Mouse (Mus musculus) embryonic facial prominence, embryonic 10.5 days (tissue): ENCODE measurements around the gene Kif1a. TPM values are rescaled to one million over a fixed set of nuclear protein-coding genes. Genes with fewer than 3 reads are reported as not detected.
A peak's percentile ranks its signal among the peaks of the same experiment; 100 is the strongest.

Experiments used
- DNase-seq: peaks from one replicate; pipeline ENCODE4 v3.0.0-alpha.2; 2017; ENCODE audit warnings: low spot score
- H3K27ac ChIP-seq: fragments of 300-500 bp; sonication (generic); replicated peaks from 2 replicates; pipeline ENCODE4 v1.5.1; 2016; ENCODE audit warnings: mild to moderate bottlenecking
- H3K27me3 ChIP-seq: fragments of 300-500 bp; sonication (generic); replicated peaks from 2 replicates; pipeline ENCODE4 v1.6.1; 2016; ENCODE audit warnings: low read depth, mild to moderate bottlenecking; ENCODE audit not compliant: poor library complexity, severe bottlenecking
- H3K36me3 ChIP-seq: fragments of 300-500 bp; sonication (generic); replicated peaks from 2 replicates; pipeline ENCODE4 v1.6.1; 2016; ENCODE audit warnings: mild to moderate bottlenecking, moderate library complexity
- H3K4me1 ChIP-seq: fragments of 300-500 bp; sonication (generic); 2 replicates; pipeline ENCODE4 v1.6.1; 2016
- H3K4me3 ChIP-seq: fragments of 300-500 bp; sonication (generic); 2 replicates; pipeline ENCODE4 v1.5.1; 2016; ENCODE audit warnings: mild to moderate bottlenecking, moderate library complexity
- H3K9me3 ChIP-seq: fragments of 300-500 bp; sonication (generic); 2 replicates; pipeline ENCODE4 v1.6.1; 2016; ENCODE audit warnings: mild to moderate bottlenecking
- WGBS: fragments of 180-500 bp; shearing (Covaris S2); methylation state at CpG from one replicate; pipeline ENCODE4 v1.1.7; 2016; 5-methylcytosine and 5-hydroxymethylcytosine counted together
- polyA plus RNA-seq: library from polyadenylated mRNA; unstranded; fragments of >200 nt; fragmentation: Nextera tagmentation; extraction: Ambion mirVana; gene quantifications from 2 replicates; pipeline ENCODE4 v1.2.1, GENCODE M21; 2016

Gene Kif1a
- polyA plus RNA-seq, 1 experiment from 2014 or later: 27.5 TPM

DNA sequence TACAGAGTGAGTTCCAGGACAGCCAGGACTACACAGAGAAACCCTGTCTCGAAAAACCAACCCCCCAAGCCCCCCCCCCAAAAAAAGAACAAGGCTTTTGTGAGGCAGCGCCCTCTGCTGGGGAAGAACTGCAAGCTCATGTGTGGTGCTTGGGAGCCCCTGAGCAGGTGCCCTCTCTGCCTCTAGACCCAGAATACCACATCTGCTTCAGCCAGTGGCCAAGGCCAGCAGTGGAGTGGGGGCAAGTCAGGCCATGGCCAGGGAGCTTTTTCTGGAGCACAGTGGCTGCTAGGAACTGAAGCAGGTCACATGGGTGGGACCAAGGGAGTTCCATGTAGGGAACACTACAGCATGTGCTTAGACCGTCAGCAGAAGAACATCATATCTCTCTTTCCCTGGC lies 91.0 kb downstream of the Kif1a start:
- Histone ChIP-seq H3K4me3 (no peak overlapping the region), H3K9me3 (no peaks in the 10 kb centered on the region), H3K4me1 (no peaks in the 10 kb centered on the region), H3K36me3 (no peaks in the 10 kb centered on the region), H3K27me3 (no peaks in the 10 kb centered on the region), H3K27ac (no peak overlapping the region)
- WGBS: 42% methylated on average over 3 of the region's 3 CpGs
- peak; percentile 47 for DNase-seq

DNA sequence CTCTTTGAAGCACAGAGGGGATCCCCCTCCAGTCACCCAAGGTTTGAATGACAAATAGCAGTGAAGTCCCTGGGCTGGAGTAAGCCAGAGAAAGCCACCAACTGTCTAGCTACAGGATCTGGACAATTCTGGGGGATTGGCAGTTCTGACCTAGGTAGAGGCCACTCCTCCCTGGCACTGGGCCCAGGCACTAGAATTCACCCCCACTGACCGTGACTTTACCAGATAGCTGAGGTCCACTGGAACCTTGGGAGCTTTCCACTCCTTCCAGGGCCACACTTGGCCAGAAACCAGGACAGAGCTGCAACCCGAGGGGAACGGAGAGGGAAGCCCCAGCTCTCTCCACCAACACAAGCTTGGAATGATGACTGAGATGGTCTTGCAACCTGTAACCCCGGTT lies 92.6 kb downstream of the Kif1a start:
- Histone ChIP-seq H3K27me3 (no peaks in the 10 kb centered on the region), H3K36me3 (no peaks in the 10 kb centered on the region), H3K27ac (no peak overlapping the region), H3K9me3 (no peaks in the 10 kb centered on the region), H3K4me1 (no peaks in the 10 kb centered on the region), H3K4me3 (no peak overlapping the region)
- WGBS: 79% methylated on average over 4 of the region's 4 CpGs
- DNase-seq: no peak

GRCm38 (mm10) chr1:93006061-93006460 lies 95.7 kb downstream of the Kif1a start, which contains the start of gene Aqp12:
Gene Aqp12 (plus strand): TSS chr1:93006334.
- 81% methylated on average over 7 of the region's 7 CpGs for WGBS
- H3K4me3 ChIP-seq: no peak within 1 kb of the TSS
- no peaks in the 10 kb centered on the region for H3K36me3 ChIP-seq
- H3K27ac ChIP-seq: no peak within 1 kb of the TSS
- H3K9me3 ChIP-seq: peaks cover under 1% of the 10 kb centered on the region; the same call in 1 of the 2 replicates
- H3K27me3 ChIP-seq: no peaks in the 10 kb centered on the region
- H3K4me1 ChIP-seq: no peaks in the 10 kb centered on the region
- DNase-seq: no peak

GRCm38 (mm10) chr1:92992880-92993279 lies 108.9 kb downstream of the Kif1a start:
- Histone ChIP-seq H3K27ac (no peak overlapping the region), H3K36me3 (no peaks in the 10 kb centered on the region), H3K9me3 (no peaks in the 10 kb centered on the region), H3K4me1 (no peaks in the 10 kb centered on the region), H3K27me3 (no peaks in the 10 kb centered on the region), H3K4me3 (no peak overlapping the region)
- 83% methylated on average over 2 of the region's 2 CpGs for WGBS
- DNase-seq: no peak

- Histone ChIP-seq H3K4me1 (no peaks in the 10 kb centered on the region), H3K36me3 (no peaks in the 10 kb centered on the region), H3K9me3 (no peaks in the 10 kb centered on the region), H3K27me3 (no peaks in the 10 kb centered on the region), H3K4me3 (no peak overlapping the region), H3K27ac (no peak overlapping the region)
- no peak for DNase-seq
- WGBS: 85% methylated on average over 6 of the region's 6 CpGs
Measured at GRCm38 (mm10) chr1:92992214-92992855, 109.4 kb downstream of the Kif1a start.

DNA sequence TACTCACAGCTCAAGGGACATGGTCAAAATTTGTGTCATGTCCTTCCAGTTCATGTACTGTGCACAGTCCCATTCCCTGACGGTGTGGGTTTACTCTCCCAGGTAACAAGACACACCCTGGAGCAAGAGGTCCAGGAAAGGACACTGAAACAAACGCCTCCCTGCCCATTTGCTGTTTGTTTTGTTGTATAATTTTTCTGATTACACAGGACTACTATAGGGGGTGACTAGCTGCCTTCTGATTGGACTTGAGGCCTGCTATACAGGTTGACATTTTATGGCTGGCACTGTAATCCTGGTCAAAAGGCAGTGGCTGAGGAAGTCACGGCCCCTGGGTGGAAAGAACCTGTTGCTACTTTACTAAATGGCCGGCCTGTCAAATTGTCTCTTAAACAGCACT lies 111.9 kb downstream of the Kif1a start:
- 72% methylated on average over 4 of the region's 4 CpGs for WGBS

GRCm38 (mm10) chr1:92988894-92989293 lies 112.9 kb downstream of the Kif1a start:
- H3K27me3 ChIP-seq: no peaks in the 10 kb centered on the region
- no peaks in the 10 kb centered on the region for H3K9me3 ChIP-seq
- H3K27ac ChIP-seq: no peak overlapping the region
- H3K36me3 ChIP-seq: no peaks in the 10 kb centered on the region
- no peak for DNase-seq
- 81% methylated on average over 4 of the region's 4 CpGs for WGBS
- no peak overlapping the region for H3K4me3 ChIP-seq
- H3K4me1 ChIP-seq: no peaks in the 10 kb centered on the region

More for the DNA sequence above, 111.9 kb downstream of the Kif1a start:
- H3K36me3 ChIP-seq: no peaks in the 10 kb centered on the region
- H3K27me3 ChIP-seq: no peaks in the 10 kb centered on the region
- H3K27ac ChIP-seq: no peak overlapping the region
- no peak for DNase-seq
- no peaks in the 10 kb centered on the region for H3K9me3 ChIP-seq
- no peaks in the 10 kb centered on the region for H3K4me1 ChIP-seq
- H3K4me3 ChIP-seq: no peak overlapping the region

DNA sequence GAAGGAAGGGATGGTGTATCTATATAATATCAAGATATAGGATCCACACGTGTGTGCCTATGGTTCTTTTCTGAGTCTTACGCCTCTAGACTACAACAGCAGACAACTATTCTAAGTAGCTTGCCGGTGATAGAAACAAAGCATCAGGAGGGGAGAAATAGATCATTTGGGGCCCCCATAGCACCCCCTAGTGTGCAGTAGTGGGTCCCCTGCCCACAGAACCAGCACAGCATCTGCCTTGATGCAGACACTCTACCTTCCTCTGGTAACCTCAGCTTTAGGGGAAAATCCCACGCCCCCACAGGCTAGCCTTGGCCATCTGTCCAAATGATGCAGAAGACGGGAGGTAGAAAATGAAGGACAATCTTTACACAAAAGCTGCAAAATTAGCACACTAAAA lies 116.8 kb downstream of the Kif1a start:
- Histone ChIP-seq H3K4me1 (0 out of 2 replicates have a peak, but pooled peaks cover 4% of the 10 kb centered on the region), H3K36me3 (no peaks in the 10 kb centered on the region), H3K27me3 (no peaks in the 10 kb centered on the region), H3K27ac (no peak overlapping the region), H3K9me3 (no peaks in the 10 kb centered on the region), H3K4me3 (no peak overlapping the region)
- no peak for DNase-seq
- WGBS: 92% methylated on average over 5 of the region's 5 CpGs

DNA sequence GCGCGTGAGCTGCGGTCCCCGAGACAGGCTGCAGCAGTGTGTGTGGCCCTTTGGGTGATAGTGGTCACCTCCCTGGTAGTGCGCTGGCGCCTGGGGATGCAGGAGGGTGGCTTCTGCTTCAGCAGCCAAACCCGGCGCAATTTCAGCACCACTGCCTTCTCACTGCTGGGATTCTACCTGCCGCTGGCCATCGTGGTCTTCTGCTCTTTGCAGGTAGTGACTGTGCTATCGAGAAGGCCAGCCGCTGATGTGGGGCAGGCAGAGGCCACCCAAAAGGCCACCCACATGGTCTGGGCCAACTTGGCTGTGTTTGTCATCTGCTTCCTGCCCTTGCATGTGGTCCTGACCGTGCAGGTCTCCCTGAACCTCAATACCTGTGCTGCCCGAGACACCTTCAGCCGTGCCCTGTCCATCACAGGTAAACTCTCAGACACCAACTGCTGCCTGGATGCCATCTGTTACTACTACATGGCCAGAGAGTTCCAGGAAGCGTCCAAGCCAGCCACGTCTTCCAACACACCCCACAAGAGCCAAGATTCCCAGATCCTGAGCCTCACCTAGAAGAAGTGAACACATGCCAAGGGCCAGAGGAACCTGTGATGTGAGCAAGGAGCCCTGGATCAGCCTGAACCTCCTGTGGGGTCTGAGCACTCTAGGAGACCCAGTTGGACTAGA lies 118.7 kb downstream of the Kif1a start:
- Histone ChIP-seq H3K4me3 (no peak overlapping the region), H3K27ac (no peak overlapping the region), H3K4me1 (peaks cover 13% of the 10 kb centered on the region), H3K36me3 (no peaks in the 10 kb centered on the region), H3K9me3 (no peaks in the 10 kb centered on the region), H3K27me3 (peaks cover 14% of the 10 kb centered on the region)
- no peak for DNase-seq
- 92% methylated on average over 17 of the region's 17 CpGs for WGBS

DNA sequence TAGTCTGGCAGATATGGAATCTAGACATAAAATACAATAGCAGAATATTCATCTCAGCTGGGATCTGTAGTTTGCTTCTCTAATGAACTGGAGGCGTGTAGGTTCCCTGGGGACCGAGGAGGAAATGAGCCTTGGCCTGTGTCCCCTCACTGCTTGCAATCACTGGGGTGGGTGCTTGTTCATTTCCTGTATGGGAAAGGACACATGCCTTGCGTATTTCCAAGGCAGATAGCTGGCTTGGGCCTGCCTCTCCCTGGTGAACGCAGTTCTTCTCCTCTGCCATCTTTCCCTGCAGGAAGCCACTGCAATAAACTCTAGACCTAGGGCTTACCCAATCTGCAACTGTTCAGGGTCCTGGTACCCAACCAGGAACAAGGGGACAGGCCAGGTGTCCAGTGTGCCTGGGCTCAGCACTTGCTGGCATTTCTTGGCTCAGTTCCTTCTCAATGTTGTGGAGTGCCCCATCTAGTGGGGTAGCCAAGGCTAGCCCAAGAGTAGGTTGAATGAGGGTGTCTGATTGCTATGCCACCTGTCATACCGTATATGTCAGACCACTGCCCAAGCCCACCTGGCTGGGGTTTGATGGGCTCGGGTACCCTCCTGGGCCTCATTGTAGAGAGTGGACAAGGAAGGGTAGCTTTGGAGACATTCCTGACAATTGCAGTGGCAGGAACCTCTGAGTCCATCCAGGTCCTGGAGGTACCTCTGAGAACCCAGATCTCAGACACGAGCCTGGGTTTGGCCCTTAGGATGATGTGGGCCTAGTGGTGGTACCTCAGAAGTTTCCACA lies 120.5 kb downstream of the Kif1a start:
- 81% methylated on average over 7 of the region's 7 CpGs for WGBS
- peaks cover 25% of the 10 kb centered on the region for H3K27me3 ChIP-seq
- no peak overlapping the region for H3K4me3 ChIP-seq
- DNase-seq: no peak
- peaks cover 19% of the 10 kb centered on the region for H3K4me1 ChIP-seq
- no peaks in the 10 kb centered on the region for H3K9me3 ChIP-seq
- H3K36me3 ChIP-seq: no peaks in the 10 kb centered on the region
- no peak overlapping the region for H3K27ac ChIP-seq

DNA sequence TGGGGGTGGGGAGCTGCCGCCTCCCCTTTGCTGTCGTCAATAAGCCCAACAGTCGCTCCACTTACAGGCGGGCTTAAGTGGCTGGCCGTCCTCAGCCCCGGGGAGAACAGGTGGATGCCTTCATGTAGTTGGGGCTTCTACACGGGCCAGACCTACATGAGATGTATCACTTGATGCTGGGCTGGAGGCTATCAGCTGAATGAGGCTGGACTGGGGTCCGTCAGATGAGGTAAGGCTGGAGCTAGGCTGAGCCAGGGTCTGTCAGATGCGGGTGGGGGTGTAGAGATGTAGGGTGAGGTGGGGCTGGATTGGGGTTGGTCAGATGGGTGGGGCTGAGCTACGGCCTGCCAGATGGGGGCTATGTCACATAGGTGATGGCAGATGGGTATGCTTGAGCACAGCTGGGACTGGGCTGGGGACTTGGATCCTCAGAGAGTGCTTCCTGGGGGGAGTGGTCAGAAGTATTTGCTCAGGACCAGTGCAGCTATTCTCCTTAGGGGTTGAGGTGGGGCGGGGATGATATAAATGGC lies 122.6 kb downstream of the Kif1a start:
- peaks cover 24% of the 10 kb centered on the region for H3K4me1 ChIP-seq
- no peaks in the 10 kb centered on the region for H3K9me3 ChIP-seq
- no peak overlapping the region for H3K4me3 ChIP-seq
- H3K27me3 ChIP-seq: peaks cover 25% of the 10 kb centered on the region
- H3K27ac ChIP-seq: no peak overlapping the region
- WGBS: 32% methylated on average over 11 of the region's 11 CpGs
- H3K36me3 ChIP-seq: no peaks in the 10 kb centered on the region
- peak; percentile 17 for DNase-seq

DNA sequence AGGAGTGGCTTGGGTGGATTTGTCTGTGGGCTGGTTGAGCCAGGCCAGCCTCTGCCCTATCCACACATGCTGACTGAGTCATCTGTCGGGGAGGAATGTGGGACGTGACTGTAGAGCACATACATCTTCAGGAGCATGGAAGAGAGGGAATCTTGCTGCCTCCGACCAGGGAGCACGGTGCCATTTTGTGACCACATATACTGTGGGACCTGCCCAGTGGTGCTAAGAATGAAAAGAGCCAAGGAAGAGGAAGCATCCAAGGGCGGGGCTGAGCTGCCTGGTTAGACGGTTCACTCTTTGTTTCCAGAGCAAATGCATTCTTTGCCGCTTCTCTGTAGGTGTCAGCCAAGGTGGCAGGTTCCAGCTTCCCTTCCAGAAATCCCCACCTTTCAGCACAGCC lies 123.1 kb downstream of the Kif1a start:
- Histone ChIP-seq H3K4me3 (no peak overlapping the region), H3K9me3 (no peaks in the 10 kb centered on the region), H3K27me3 (peaks cover 25% of the 10 kb centered on the region), H3K27ac (no peak overlapping the region), H3K4me1 (peaks cover 24% of the 10 kb centered on the region), H3K36me3 (no peaks in the 10 kb centered on the region)
- WGBS: 42% methylated on average over 7 of the region's 7 CpGs
- DNase-seq: no peak
